Mouse (Mus musculus) forebrain, embryonic 12.5 days (tissue): ENCODE results near the gene Abhd16a. TPM values are rescaled to one million over a fixed set of nuclear protein-coding genes. Genes with fewer than 3 reads are reported as not detected.

ENCODE experiments used
- ATAC-seq: fragments of 200-750 bp; cut with Nextera tagmentation; 2 replicates; pipeline ENCODE4 v1.8.0; 2017; ENCODE audit warnings: moderate TSS enrichment; ENCODE audit not compliant: low FRiP score
- H3K27ac ChIP-seq: fragments of 300-500 bp; sonication (generic); 2 replicates; pipeline ENCODE4 v1.5.1; 2016; ENCODE audit warnings: mild to moderate bottlenecking
- H3K27me3 ChIP-seq: fragments of 300-500 bp; sonication (generic); 2 replicates; pipeline ENCODE4 v1.6.1; 2016; ENCODE audit warnings: mild to moderate bottlenecking
- H3K36me3 ChIP-seq: fragments of 300-500 bp; sonication (generic); replicated peaks from 2 replicates; pipeline ENCODE4 v1.6.1; 2016; ENCODE audit warnings: mild to moderate bottlenecking
- H3K4me1 ChIP-seq: fragments of 300-500 bp; sonication (generic); 2 replicates; pipeline ENCODE4 v1.6.1; 2016
- H3K4me2 ChIP-seq: fragments of 300-500 bp; sonication (generic); 2 replicates; pipeline ENCODE4 v1.6.1; 2016; ENCODE audit warnings: mild to moderate bottlenecking, moderate library complexity
- H3K4me3 ChIP-seq: fragments of 300-500 bp; sonication (generic); replicated peaks from 2 replicates; pipeline ENCODE4 v1.5.1; 2016; ENCODE audit warnings: mild to moderate bottlenecking
- H3K9ac ChIP-seq: fragments of 300-500 bp; sonication (generic); 2 replicates; pipeline ENCODE4 v1.6.1; 2016; ENCODE audit warnings: mild to moderate bottlenecking
- H3K9me3 ChIP-seq: fragments of 300-500 bp; sonication (generic); 2 replicates; pipeline ENCODE4 v1.6.1; 2016
- WGBS: fragments of 180-500 bp; shearing (Covaris S2); methylation state at CpG from one replicate; pipeline ENCODE4 v1.1.7; 2016; 5-methylcytosine and 5-hydroxymethylcytosine counted together
- polyA plus RNA-seq: library from polyadenylated mRNA; unstranded; fragments of >200 nt; fragmentation: Nextera tagmentation; extraction: Ambion mirVana; gene quantifications from 2 replicates; pipeline ENCODE4 v1.2.1, GENCODE M21; 2016

Abhd16a gene
- polyA plus RNA-seq, 1 experiment from 2014 or later = 59.2 TPM

DNA sequence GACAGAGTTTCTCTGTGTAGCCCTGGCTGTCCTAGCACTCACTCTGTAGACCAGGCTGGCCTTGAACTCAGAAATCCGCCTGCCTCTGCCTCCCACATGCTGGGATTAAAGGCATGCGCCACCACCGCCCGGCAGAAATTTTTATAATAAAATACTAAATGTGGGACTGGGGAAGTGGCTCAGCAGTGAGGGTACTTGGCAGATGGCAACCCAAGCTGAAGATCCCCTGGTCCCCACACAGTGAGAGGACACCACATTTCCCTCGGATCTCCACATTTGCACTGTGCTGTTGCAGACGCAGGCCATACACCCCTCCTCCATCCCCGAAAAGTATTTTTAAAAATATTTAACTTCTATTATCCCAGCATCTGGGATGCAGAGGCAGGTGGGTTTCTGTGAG lies 44.5 kb downstream of the Abhd16a start:
- no peak overlapping the region for H3K27ac ChIP-seq
- H3K27me3 ChIP-seq = no peaks in the 10 kb centered on the region
- no peak overlapping the region for H3K4me2 ChIP-seq
- H3K4me3 ChIP-seq = no peak overlapping the region
- H3K36me3 ChIP-seq = peaks cover 9% of the 10 kb centered on the region
- H3K4me1 ChIP-seq = peaks cover 26% of the 10 kb centered on the region
- no peak overlapping the region for H3K9ac ChIP-seq
- H3K9me3 ChIP-seq = no peaks in the 10 kb centered on the region
- no peak for ATAC-seq
- WGBS = 96% methylated on average over 7 of the region's 7 CpGs

DNA sequence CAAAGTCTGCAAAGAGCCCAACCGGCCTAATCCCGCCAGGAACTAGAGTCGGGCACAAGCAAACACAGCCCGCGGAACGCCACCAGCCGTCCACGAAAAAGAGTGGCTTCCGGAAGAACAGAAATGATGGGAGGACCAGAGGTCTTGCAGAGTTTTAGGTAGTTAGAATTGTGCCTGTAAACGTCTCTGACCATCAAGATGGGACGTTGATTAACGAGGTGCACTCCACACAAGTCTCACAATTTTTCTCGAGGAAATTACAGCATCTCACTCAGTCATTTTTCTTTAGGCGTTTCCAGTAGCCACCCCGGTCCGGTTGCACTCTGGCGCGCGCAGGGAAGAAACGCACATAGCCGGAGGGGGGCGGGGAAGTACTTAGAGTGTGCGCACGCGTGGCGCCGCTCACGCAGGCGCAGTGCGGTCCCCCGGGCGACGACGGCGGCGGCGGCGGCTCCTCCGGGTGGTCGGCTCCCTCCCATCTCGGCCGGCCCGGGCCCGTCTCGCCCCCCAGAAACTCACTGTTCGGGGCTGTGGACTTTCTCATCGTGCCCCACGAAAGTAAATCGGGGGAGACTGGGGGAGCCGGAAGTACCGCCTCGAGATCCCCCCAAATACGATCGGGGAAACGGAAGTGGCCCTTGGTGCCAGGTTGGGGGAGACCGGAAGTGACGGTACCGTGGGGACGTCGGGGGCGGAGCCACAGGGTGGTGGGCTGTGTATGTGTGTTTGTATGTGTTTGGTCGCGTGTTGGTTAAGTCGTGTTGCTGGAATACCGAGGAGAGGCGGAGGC lies 45.9 kb downstream of the Abhd16a start, which contains the start of gene Bag6:
Gene Bag6 (plus strand): TSS at position 378 of the 790 bp plus-strand sequence.
- Histone ChIP-seq H3K4me1 (peaks cover 26% of the 10 kb centered on the region), H3K9me3 (no peaks in the 10 kb centered on the region), H3K36me3 (peaks cover 24% of the 10 kb centered on the region), H3K9ac (peak within 1 kb of the TSS; percentile 78), H3K27ac (peak within 1 kb of the TSS; percentile 95), H3K4me3 (peak within 1 kb of the TSS; percentile 81), H3K27me3 (no peaks in the 10 kb centered on the region), H3K4me2 (peak within 1 kb of the TSS; percentile 71)
- under 1% methylated on average over 64 of the region's 66 CpGs for WGBS
- peak; percentile 95 for ATAC-seq

DNA sequence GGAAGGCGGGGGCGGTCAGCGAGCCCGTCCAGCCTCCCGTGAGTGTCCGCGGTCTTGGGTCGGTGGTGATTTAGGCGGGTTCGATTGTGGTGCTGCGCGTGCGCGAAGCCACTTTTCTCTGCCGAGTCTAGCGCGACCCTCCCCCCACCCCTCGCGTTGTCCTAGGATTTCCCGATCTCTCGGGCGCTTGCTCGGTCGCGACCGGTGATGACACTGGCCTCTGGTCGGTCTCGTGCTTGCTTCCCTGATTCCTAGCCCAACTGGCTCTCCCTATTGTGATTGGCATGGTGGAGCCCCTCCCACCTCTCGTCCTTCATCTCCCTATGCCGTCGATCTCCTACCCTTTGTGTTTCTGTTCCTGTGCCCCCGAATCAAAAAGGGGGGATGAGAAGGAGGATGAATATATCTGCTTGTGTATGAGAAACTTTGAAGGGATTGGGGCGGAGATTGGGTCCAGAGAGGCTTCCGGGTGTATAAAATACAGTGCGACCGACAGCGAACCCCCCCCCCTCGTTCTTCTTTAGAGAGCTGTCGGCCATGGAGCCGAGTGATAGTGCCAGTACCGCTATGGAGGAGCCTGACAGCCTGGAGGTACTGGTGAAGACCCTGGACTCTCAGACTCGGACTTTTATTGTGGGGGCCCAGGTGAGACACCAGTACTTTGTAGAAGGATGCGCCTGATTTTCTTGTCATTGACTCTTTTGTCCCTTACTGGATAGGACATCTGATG lies 46.7 kb downstream of the Abhd16a start:
- Histone ChIP-seq H3K27me3 (no peaks in the 10 kb centered on the region), H3K4me3 (peak overlapping the region; percentile 81), H3K4me1 (peaks cover 26% of the 10 kb centered on the region), H3K9me3 (no peaks in the 10 kb centered on the region), H3K36me3 (peaks cover 31% of the 10 kb centered on the region), H3K9ac (peak overlapping the region; percentile 78), H3K27ac (peak overlapping the region; percentile 95), H3K4me2 (peak overlapping the region; percentile 71)
- ATAC-seq = peak; percentile 66
- WGBS = under 1% methylated on average over 42 of the region's 43 CpGs

DNA sequence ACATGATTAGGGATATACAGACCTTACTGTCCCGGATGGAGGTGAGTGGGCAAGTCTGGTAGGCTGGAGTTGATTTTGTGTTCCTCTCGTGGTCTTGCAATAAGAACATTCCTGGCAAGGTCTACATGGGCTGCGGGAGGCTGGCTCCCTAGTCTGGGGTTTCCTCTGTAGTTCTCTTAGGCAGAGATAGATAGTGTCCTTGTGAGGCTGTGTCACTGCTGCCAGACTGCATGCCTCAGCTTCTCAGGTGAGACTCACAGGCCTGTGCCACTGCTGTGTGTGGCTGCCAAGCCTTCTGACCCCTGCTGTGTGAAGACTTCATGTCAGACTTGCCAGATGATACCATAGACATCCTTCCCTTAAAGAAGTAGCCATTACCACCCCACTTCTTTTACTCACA lies 50.2 kb downstream of the Abhd16a start:
- Histone ChIP-seq H3K27ac (no peak overlapping the region), H3K9me3 (peaks cover 4% of the 10 kb centered on the region; the same call in 1 of the 2 replicates), H3K27me3 (no peaks in the 10 kb centered on the region)

DNA sequence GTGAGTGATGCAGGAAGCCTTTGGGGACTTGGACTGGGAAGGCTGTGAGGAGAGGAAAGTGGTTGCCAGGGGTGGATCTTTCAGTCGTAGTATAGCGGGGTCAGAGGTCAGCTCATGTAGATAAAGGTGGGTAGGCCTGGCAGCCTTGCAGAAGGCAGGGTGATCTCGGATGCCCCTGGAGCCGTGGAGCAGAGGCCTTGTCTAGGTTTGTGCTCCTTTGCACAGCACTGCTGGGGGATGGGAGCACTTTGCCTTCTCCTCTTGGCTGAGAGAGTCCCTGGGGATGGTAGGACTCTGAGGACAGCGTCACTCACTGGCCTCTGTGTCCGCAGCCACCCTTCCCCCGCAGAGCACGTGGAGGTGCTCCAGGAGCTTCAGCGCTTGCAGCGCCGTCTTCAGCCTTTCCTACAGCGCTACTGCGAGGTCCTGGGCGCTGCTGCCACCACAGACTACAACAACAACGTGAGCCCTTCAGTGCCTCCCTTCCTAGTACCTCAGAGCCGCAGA lies 51.5 kb downstream of the Abhd16a start:
- ATAC-seq = no peak
- H3K9me3 ChIP-seq = peaks cover 4% of the 10 kb centered on the region; the same call in 1 of the 2 replicates
- no peak overlapping the region for H3K4me2 ChIP-seq
- WGBS = 81% methylated on average over 16 of the region's 16 CpGs
- no peaks in the 10 kb centered on the region for H3K27me3 ChIP-seq
- no peak overlapping the region for H3K27ac ChIP-seq
- peaks cover 24% of the 10 kb centered on the region for H3K4me1 ChIP-seq
- peaks cover 75% of the 10 kb centered on the region for H3K36me3 ChIP-seq
- no peak overlapping the region for H3K4me3 ChIP-seq
- 0 out of 2 replicates have a peak overlapping the region, but pooled peaks have one; percentile 36 for H3K9ac ChIP-seq

More for the DNA sequence above, 50.2 kb downstream of the Abhd16a start:
- Histone ChIP-seq H3K4me2 (no peak overlapping the region), H3K4me3 (no peak overlapping the region), H3K4me1 (peaks cover 26% of the 10 kb centered on the region), H3K9ac (no peak overlapping the region), H3K36me3 (peaks cover 62% of the 10 kb centered on the region)
- WGBS = 95% methylated on average over 3 of the region's 3 CpGs
- no peak for ATAC-seq

DNA sequence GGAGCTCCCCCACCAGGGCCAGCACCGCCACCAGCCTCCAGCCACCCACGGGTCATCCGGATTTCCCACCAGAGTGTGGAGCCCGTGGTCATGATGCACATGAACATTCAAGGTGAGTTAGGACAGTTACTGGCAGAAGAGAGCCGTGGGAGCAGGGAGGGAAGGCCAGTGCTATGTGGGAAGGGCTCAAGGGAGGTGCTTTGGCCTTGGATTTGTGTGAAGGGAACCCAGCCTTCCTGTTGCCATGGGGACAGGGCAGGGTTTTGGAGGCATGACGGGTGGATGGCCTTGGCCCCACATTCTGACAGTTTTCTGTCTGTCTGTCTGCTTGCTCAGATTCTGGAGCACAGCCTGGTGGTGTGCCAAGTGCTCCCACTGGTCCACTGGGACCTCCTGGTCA lies 52.9 kb downstream of the Abhd16a start:
- WGBS = 92% methylated on average over 6 of the region's 6 CpGs
- peaks cover 4% of the 10 kb centered on the region; the same call in 1 of the 2 replicates for H3K9me3 ChIP-seq
- no peak overlapping the region for H3K27ac ChIP-seq
- peaks cover 15% of the 10 kb centered on the region for H3K4me1 ChIP-seq
- no peak overlapping the region for H3K4me3 ChIP-seq
- no peak for ATAC-seq
- no peak overlapping the region for H3K9ac ChIP-seq
- no peak overlapping the region for H3K4me2 ChIP-seq
- H3K27me3 ChIP-seq = no peaks in the 10 kb centered on the region
- H3K36me3 ChIP-seq = peaks cover 89% of the 10 kb centered on the region

DNA sequence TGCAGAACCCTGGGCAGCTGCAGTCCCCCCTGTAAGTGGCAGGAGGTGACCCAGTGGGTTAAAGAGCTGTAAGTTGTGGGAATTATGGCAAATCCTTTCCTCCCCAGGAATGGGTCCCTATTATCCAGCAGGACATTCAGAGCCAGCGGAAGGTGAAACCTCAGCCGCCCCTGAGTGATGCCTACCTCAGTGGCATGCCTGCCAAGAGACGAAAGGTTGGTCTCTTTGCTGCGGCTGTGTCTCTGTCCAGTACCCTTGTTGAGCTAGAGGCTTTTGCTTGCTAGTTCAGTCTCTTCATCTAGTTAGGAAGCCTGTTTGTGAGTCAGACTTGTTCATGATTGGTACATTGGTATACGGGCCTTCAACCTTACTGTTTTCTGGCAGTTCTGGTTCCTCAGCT lies 57.1 kb downstream of the Abhd16a start:
- Histone ChIP-seq H3K4me1 (no peaks in the 10 kb centered on the region), H3K4me2 (no peak overlapping the region), H3K4me3 (no peak overlapping the region), H3K9ac (no peak overlapping the region), H3K36me3 (peaks cover 97% of the 10 kb centered on the region), H3K9me3 (peaks cover 4% of the 10 kb centered on the region; the same call in 1 of the 2 replicates), H3K27ac (0 out of 2 replicates have a peak overlapping the region, but pooled peaks have one; percentile 56), H3K27me3 (no peaks in the 10 kb centered on the region)
- no peak for ATAC-seq
- 91% methylated on average over 5 of the region's 5 CpGs for WGBS

DNA sequence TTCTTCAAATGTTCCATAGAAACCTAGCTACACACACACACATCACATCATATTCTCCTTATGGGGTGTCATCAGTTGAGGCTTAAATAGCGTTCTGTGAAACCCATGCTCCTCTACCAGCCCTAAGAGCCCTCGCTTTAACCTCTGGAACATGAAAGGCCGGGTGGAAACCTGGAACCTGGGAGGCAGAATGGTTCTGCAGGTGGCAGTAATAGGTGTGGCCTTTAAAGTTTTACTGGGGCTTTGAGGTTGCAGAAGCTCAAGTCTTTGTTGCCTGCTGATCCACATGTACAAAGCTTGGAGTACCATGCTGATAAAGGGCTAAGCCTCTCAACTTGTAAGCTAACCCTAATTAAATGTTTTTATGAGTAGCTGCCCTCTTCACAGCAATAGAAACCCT lies 58.3 kb downstream of the Abhd16a start:
- no peaks in the 10 kb centered on the region for H3K27me3 ChIP-seq
- peaks cover 97% of the 10 kb centered on the region for H3K36me3 ChIP-seq
- H3K9me3 ChIP-seq = peaks cover 4% of the 10 kb centered on the region; the same call in 1 of the 2 replicates
- 58% methylated on average over 3 of the region's 3 CpGs for WGBS
- H3K4me2 ChIP-seq = no peak overlapping the region
- no peak overlapping the region for H3K9ac ChIP-seq
- no peaks in the 10 kb centered on the region for H3K4me1 ChIP-seq
- H3K27ac ChIP-seq = no peak overlapping the region
- no peak for ATAC-seq
- H3K4me3 ChIP-seq = no peak overlapping the region

DNA sequence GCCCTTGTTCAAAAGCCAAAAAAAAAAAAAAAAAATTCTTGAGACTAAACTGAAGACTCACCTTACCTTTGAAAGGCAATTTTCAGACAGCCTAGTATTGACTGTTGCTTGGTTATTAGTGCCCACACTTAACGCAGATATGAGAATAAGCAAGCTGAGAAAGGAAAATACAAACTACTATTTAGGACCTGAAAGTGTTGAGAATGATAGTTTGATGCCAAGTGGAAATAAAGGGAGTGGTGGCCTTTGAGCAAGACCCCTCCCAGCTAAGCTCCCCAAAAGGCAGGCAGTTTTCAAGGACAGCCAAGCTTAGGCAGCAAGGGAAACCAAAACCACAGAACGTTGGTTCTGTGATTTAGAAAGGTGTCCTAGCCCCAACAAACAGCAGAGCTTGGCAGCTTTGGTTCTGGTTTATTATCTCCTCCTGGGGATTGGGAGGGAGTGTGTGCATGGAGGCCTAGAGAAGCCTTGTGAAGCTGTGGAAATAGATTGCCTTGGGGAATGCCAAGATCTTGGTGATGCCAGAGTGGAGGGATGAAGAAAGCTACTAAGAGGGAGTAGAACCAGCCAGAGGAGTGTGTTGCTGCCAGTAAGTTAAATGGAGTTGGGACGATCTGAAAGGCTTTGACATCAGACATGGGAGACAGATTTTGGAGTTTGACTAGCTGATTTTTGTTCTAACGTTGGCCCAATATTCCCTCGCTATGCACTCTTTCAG lies 59.0 kb downstream of the Abhd16a start:
- peaks cover 97% of the 10 kb centered on the region for H3K36me3 ChIP-seq
- ATAC-seq = no peak
- no peak overlapping the region for H3K4me3 ChIP-seq
- H3K9me3 ChIP-seq = peaks cover 4% of the 10 kb centered on the region; the same call in 1 of the 2 replicates
- H3K4me2 ChIP-seq = no peak overlapping the region
- H3K9ac ChIP-seq = no peak overlapping the region
- H3K4me1 ChIP-seq = no peaks in the 10 kb centered on the region
- 71% methylated on average over 5 of the region's 5 CpGs for WGBS
- H3K27ac ChIP-seq = no peak overlapping the region
- H3K27me3 ChIP-seq = no peaks in the 10 kb centered on the region

DNA sequence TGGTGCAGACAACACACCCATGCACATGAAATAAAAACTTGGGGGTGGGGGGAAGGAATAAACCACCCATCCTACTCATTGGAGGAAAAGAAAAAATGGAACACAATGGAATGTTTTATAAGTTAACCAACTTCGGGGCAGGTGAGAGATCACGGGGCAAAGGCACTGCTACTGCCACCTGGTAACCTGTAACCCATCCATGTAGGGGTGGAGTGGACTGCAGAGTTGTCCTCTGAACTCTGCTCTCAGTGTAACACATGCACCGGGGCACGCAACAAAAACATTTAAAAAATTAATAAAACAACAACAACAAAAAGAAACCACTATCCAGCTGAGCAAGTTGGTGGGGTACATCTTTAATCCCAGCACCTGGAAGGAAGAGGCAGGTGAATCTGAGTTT lies 63.1 kb downstream of the Abhd16a start:
- H3K36me3 ChIP-seq = peaks cover 97% of the 10 kb centered on the region
- no peak overlapping the region for H3K9ac ChIP-seq
- no peaks in the 10 kb centered on the region for H3K9me3 ChIP-seq
- no peak for ATAC-seq
- no peaks in the 10 kb centered on the region for H3K4me1 ChIP-seq
- 97% methylated on average over 4 of the region's 4 CpGs for WGBS
- no peak overlapping the region for H3K4me2 ChIP-seq
- no peak overlapping the region for H3K27ac ChIP-seq
- H3K27me3 ChIP-seq = no peaks in the 10 kb centered on the region
- H3K4me3 ChIP-seq = no peak overlapping the region
